Mouse (Mus musculus) layer of hippocampus, postnatal 36 days (tissue): ENCODE measurements at regions not wholly inside any gene's neighbourhood (a gene's known extent, or its start where the extent isn't known, plus 50 kb on each side); places are given as distances from the start of the nearest gene placed in this dataset.
A peak's percentile ranks its signal among the peaks of the same experiment; 100 is the strongest.

Source experiments
- DNase-seq, 2 experiments: peaks; one replicate each; pipeline ENCODE4 v3.0.0; 2022

DNA sequence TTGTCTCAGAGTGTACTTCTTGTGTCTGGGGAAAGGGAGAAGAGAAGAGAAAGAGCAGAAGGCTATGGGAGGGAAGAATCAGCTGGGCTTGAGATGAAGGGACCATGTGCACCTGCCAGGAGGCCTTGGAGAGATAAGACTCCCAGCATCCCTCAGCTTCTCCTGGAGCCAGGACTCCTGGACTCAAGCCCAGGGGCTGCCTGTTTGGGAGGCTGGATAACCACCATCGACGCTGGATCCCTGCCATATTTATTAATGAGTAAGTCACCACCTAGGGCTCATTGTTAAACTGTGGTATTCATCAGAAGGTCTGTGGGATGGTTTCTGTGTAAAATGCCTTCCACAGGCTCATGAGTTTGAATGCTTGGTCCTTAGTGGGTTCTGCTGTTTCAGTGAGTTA lies 240.7 kb downstream of the Rps15a start:
- no peak for DNase-seq

DNA sequence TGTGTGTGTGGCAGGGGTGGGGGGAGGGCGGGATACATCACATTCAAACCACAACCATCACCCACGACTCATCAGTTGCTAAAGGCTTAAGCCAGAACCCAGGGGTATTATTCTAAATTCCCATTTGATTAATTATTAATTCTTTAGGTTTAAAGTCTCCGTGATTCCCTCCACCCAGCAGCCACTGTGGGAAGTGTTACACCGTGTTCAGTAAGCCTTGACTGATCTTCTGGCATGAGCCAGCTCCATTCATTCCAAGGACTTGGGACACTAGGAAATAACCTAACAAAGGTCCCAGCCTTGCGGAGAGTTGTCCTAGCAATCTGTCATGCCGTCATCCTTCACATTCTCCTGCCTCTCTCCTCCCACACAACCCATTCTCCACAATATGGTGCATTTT lies 256.6 kb downstream of the Rps15a start:
- DNase-seq: no peak

GRCm38 (mm10) chr7:117855955-117856354 lies 260.0 kb downstream of the Rps15a start:
- no peak for DNase-seq

- DNase-seq: no peak
Measured at GRCm38 (mm10) chr7:117853716-117854115, 262.3 kb downstream of the Rps15a start.

GRCm38 (mm10) chr7:117852866-117853265 lies 263.1 kb downstream of the Rps15a start:
- no peak for DNase-seq

DNA sequence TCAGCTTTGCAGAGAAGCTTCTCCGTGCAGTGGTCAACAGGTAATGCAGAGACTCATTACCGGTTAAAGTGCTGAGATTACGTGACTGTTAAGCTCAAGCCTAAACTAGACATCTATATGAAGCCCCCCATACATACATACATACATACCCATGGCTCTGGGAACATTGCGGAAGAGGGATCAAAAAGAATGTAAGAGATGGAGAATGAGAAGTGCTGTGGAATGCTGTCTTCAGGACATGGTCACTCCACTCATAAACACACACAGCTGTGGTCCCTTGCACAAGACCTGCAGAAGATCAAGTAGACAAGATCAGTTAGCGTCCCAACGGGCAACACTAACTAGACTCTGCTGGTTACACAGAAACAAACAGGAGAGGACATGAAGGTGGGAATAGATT lies 265.2 kb downstream of the Rps15a start:
- no peak for DNase-seq

DNA sequence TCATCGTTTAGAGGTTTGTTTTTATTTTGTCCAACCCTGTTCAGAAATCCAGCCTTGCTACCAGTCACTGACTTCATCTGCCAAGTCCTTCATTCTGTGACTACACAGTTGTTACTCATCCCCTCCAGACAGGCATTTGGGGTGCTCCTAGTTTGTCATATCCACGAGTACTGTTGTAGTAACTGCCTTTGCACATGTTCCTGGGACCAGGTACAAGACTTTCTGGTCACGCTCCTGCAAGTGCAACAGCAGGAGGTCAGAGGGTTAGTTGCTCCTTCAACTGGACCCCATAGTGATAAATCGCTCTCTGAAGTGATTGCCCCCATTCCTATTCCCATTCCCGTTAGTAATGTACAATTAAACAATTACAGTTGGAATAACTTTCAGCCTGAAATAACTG lies 269.9 kb downstream of the Rps15a start:
- DNase-seq: no peak

GRCm38 (mm10) chr7:117842780-117843179 lies 273.2 kb downstream of the Rps15a start:
- no peak for DNase-seq

GRCm38 (mm10) chr7:117795035-117795434 lies 321.0 kb downstream of the Rps15a start:
- no peak for DNase-seq

GRCm38 (mm10) chr7:117793991-117794390 lies 322.0 kb downstream of the Rps15a start:
- DNase-seq: no peak

- no peak for DNase-seq
Measured at GRCm38 (mm10) chr7:117792456-117792855, 323.5 kb downstream of the Rps15a start.

DNA sequence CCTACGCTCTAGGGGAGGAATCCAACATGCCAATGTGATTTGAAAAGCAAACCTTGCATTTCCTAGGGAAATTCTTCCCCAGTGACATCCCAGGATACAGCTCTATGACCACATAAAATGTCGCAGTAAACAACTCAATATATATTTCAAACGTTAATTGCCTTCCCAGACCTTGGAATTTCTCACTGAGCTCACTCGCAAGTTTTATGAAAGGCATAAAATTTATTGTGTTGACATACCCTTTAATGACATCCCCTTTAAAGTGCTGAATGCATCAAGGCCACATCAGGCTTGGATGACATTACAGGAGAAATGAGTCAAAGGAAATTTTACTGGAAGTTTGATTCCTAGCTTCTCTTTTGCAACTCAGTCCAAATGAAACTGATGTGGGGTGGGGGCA lies 337.0 kb downstream of the Rps15a start:
- no peak for DNase-seq

- no peak for DNase-seq
Measured at GRCm38 (mm10) chr7:117777921-117778320, 338.1 kb downstream of the Rps15a start.

- DNase-seq: no peak
Measured at GRCm38 (mm10) chr7:117771836-117772235, 344.2 kb downstream of the Rps15a start.

DNA sequence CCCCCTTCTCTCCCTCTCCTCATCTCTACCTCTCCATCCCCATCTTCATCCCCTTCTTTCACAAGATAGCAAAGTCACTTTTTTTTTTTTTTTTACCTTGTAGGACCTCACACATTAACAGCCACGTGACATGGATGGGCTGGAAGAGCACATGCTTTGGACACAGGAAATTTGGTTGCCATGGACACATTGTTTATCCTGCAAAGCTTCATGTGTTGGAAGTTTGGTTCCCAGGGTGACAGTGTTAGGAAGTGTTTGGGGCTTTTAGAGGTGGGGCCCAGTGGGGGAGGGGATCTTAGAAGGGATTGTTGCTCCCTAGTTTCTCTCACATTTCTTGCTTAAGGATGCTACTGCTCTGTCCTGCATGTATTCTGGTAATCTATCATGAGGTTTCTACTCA lies 356.5 kb downstream of the Rps15a start:
- DNase-seq: no peak

DNA sequence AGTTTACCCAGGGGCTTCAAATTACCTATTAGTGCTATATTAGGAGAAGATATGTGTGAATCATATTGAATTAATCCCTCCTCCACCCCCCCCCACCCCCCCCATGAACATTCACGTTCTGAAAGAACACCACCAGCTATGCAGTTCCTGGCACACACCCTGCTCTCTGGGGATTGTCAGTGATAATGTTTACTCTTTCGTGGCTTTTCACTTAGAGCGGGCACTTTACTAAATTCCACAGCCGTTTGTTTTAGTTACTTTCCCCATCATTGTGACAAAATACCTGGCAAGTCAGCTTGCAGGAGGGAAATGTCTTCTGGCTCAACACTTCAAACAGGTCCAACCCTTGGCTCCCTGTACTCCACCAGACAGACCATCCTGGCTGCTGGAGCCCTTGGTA lies 359.0 kb downstream of the Rps15a start:
- DNase-seq: no peak

DNA sequence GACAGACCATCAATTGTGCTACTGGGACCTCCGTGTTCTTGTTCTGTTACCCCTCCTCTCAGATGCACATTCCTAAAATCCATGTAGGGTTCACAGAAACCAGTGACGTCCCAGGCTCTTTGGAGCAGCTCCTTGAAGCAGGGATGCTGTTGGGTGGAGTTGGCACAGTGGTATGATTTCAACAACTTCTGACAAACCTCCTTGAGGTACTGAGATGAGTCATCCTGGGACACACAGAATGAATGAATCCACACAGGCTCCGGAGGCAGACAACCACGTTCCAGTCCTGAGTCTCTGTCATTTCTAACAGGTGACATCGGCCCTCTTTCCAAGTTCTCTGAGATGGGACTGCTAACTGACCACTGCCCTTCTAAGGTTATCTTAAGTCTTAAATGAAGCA lies 360.2 kb downstream of the Rps15a start:
- DNase-seq: no peak

DNA sequence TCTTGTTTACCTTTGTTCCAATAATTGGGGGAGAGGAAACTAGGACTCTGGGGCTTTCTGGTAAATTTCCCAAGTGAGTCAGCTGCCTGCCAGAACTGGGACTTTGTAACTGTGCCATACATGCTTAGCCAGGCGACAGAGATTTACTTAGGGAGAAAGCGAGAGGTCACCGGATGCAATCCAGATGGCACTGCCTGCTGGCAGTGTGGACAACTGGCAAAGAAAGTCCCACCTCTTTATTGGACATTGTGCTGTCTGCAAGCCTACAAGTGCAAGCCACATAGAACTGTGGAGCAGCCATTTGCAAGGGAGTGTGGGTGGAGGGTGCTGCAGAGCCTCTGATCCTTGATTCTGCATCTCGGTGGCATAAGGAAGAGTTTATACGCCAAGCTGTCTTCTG lies 362.7 kb downstream of the Rps15a start:
- DNase-seq: peak; percentile 47 to 57

DNA sequence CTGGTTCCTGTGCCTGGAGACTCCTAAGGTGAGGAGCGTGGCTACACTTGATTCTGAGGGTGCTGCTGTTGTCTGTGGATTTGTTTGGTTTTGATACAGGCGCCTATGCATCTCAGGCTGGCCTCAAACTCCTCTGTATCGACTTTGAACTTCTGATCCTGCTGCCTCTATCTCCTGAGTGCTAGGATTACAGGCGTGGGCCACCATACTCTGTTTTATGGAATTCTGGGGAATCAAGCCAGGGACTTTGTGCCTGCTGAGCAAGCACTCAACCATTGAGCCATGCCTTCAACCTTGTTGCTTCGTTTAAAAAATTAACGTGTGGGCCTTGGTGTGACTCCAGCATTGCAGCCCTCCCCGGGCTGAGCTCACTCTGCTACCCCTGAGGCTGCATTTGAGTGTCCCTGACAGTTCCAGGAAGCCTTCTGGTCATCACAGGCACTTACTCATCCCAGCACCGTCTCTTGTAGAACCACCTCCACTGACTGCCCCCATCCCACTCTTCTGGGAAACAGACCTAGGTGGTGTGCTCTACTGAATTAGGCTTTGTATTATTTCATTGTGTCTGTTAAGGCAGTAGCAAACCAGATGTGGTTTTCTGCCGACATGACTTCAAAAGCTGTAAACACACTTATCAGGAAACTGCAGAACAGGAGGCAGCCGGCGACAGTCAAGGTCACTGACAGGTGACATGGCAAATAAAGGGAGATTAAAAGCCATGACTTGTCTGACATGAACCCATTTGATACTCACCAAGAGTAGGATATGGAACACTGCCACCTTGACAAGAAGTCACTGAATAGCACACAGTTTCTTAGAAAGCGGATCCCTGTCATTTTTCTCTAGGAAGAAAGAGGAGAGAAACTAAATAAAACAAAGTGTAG lies 363.4 kb downstream of the Rps15a start:
- no peak for DNase-seq

GRCm38 (mm10) chr7:117747991-117748390 lies 367.2 kb downstream of the Xylt1 start:
- no peak for DNase-seq

DNA sequence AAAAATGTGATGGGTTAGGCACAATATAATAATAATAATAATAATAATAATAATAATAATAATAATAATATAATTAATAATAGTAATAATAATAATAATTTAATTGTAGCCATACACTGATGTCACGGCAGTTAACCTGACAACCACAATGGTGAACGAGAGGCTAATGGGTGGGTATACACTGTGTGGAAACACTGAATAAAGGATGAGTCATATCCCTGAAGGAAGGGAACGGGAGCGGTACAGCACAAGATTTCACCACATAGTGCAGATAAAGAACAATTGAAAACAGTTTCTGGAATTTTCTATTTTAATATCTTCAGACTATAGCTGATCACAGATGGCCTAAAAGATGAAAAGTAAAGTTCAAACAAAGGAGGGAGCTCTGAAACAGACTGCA lies 365.6 kb downstream of the Xylt1 start:
- DNase-seq: no peak

DNA sequence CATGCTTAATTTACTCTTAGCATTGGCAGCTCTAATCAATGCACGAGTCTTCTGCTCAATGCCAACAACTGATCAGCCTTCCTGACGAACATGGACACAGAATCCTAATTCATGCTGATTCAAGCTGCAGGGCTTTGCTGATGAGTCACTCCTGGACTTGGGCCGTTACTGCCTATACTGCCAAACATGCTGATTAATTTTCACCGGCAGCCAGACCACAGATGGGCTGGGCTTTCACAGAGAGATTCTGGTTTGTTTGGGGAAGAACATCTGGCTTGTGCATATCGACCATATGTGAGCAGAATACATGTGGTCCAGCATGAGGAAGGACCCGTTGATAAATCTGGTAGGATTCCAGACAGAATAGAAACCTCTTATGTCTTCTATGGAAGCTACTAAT lies 358.9 kb downstream of the Xylt1 start:
- DNase-seq: peak; percentile 20 to 44

GRCm38 (mm10) chr7:117735699-117736020 lies 354.9 kb downstream of the Xylt1 start:
- no peak for DNase-seq

DNA sequence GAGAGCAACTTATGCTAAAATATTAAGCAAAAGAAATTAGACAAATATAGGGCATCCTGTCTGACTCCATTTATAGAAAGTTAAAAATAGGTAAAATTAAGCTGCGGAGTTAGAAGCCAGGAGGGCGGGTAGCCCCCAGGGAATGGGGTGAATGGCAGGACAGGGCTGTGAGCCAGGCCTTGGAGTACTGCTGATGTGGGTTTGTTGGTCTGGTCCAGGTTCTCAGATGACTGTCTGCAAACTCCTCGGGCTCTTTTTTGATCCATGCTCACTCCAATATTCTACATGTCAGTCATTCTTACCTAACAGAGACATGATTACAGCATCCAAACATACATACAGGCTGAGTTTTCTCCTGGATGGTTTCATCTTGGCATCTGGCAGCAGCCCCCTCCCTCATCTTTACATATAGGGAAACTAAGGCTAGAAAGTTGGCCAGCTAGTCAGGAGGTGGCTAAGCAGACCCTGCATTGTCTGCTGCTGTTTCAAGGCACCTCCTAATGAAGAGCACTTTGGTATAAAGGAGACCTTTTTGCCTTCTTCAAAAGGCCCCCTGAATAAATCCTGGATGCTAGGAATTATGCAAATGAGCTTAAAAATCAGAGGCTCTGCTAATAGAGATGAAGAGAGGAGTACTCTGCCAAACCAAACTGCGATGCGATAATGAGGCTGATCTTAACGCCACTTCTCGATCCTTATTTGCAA lies 354.4 kb downstream of the Xylt1 start:
- no peak for DNase-seq
